Mouse (Mus musculus): ENCODE data around the gene Pik3c2b.

DNA sequence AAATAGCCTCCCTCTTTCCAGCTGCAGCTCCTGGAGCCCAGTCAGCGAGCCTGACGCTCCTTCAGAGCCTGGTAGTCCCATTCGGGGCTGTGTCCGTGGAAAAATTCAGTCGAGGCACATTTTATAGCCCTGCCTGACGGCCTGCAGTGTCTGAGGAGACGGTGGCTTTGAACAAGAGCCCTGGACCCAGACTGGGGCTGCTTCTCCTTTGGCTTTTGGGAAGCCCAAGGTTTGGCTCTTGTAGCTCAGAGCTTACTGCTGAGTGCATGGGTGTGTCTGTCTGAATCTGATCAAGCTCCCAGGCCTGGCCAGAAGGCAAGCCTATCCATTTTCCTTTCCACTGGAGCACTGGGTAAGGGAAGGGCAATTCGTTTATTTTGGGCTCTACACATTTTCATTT is 2.1 kb downstream of the Pik3c2b start:
- TF ChIP-seq CTCF (IDR thresholded peaks at IDR 0.05; ENCODE audit: control insufficient read depth, insufficient read depth, insufficient replicate concordance, low read depth, low read length), result no peak
- no peak for TF ChIP-seq POLR2A (IDR thresholded peaks at IDR 0.05; ENCODE audit: control insufficient read depth, low read depth, low read length)
